In genomic region chr19:47456021-47456420, GRCm38 (mm10) we compare ENCODE assay signal across 25 mouse cellular contexts.
"Had no signal": no experiment of that assay in that cellular context is flagged by ENCODE, and none has a peak within 500 bp of the region (broad histone marks: within the 10 kb centered on the region; RNA-seq: fewer than 3 reads in every experiment).

No protein-coding gene starts in this region.

- H3K4me3 ChIP-seq: limb, embryonic 10.5 days; limb, embryonic 13.5 days; liver, embryonic 12.5 days; liver, embryonic 15.5 days; lung, embryonic 15.5 days; megakaryocyte, embryonic 14.5 days; midbrain, embryonic 10.5 days; midbrain, embryonic 13.5 days; neural tube, embryonic 12.5 days; neural tube, embryonic 15.5 days; stomach, embryonic 15.5 days had no signal

- H3K4me2 ChIP-seq: limb, embryonic 13.5 days; liver, embryonic 15.5 days; lung, embryonic 15.5 days; midbrain, embryonic 13.5 days; neural tube, embryonic 12.5 days; neural tube, embryonic 15.5 days; stomach, embryonic 15.5 days had no signal

- H3K9ac ChIP-seq: limb, embryonic 13.5 days; liver, embryonic 12.5 days; liver, embryonic 15.5 days; lung, embryonic 15.5 days; midbrain, embryonic 13.5 days; neural tube, embryonic 12.5 days; neural tube, embryonic 15.5 days; stomach, embryonic 15.5 days had no signal

- H3K27ac ChIP-seq: kidney, postnatal 0 days; limb, embryonic 10.5 days; limb, embryonic 13.5 days; lung, embryonic 15.5 days; midbrain, embryonic 10.5 days; midbrain, embryonic 13.5 days; neural tube, embryonic 12.5 days; neural tube, embryonic 15.5 days had no signal

- H3K27me3 ChIP-seq: limb, embryonic 13.5 days; liver, embryonic 12.5 days; lung, embryonic 15.5 days; neural tube, embryonic 12.5 days; neural tube, embryonic 15.5 days; stomach, embryonic 15.5 days had no signal

- DNase-seq: kidney, adult 2 months; kidney, postnatal 25 days; layer of hippocampus, postnatal 36 days; liver; lung, adult 18-20 months; lung, postnatal 10 days; lung, postnatal 36 days; retina, postnatal 1 day; right cerebral cortex, postnatal 25 days; spleen, adult 18-20 months; thymus, adult 18-20 months; thymus, postnatal 14 days; thymus, postnatal 4 days had no signal

- ATAC-seq: liver, embryonic 12.5 days; midbrain, embryonic 13.5 days had no signal

- H3K36me3 ChIP-seq: limb, embryonic 10.5 days; liver, embryonic 12.5 days; liver, embryonic 15.5 days; lung, embryonic 15.5 days; midbrain, embryonic 10.5 days; midbrain, embryonic 13.5 days; neural tube, embryonic 12.5 days; neural tube, embryonic 15.5 days; stomach, embryonic 15.5 days had no signal

- H3K9me3 ChIP-seq: limb, embryonic 10.5 days; limb, embryonic 13.5 days; liver, embryonic 12.5 days; liver, embryonic 15.5 days; lung, embryonic 15.5 days; megakaryocyte, embryonic 14.5 days; midbrain, embryonic 10.5 days; midbrain, embryonic 13.5 days; neural tube, embryonic 12.5 days; neural tube, embryonic 15.5 days; stomach, embryonic 15.5 days had no signal
